Mouse (Mus musculus) c-Kit-positive CD71-positive TER-119-negative erythroid progenitor cells, embryonic 14.5 days (primary cell): Measurements from ENCODE around the gene Ado.

Source experiments
- DNase-seq: peaks from one replicate; pipeline ENCODE4 v3.0.0-alpha.2; 2013; ENCODE audit warnings: low read depth

The Ado gene

DNA sequence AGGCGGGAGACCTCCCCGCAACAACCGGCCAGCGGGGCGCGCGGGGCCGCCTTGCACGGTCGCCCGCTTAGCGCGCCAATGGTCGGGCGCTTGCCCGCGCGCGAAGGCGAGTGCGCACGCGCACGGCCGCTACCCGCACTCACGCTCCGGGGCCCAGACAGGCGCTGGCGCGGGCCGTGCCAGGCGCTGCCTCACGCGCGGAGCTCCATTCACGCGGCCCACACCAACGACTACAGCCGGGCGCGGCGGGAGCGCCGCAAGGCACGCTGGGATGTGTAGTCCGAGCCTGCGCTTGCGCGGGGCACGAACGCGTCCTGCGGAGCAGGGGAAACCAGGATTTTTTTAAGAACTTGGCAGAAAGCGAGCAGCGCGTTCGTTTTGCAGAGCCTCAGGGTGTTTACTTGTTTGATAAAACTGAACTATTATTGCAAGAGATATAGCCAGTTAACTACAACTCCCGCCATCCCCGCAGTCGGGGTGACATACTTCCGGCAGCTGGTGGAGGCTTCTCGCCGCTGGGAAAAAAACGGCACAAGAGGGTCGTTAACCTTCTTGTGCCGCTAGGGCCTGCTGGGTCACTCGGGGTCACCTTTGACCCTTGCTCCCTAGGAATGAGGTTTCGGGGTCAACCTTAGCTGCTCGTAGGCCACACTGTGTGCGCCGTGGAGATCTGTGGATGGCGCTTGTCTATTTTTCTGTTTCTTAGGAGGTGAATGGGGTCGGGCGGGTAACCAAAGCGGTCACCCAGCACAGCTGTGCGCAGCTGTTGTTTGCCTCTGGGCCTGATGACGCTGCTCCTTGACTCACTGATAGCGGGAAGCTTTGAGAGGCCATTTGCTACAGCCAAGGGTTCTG, at the start of gene Ado:
Gene Ado, minus strand, starts transcription at position 79 of the 855 bp plus-strand sequence.
- peak; percentile 76 for DNase-seq

DNA sequence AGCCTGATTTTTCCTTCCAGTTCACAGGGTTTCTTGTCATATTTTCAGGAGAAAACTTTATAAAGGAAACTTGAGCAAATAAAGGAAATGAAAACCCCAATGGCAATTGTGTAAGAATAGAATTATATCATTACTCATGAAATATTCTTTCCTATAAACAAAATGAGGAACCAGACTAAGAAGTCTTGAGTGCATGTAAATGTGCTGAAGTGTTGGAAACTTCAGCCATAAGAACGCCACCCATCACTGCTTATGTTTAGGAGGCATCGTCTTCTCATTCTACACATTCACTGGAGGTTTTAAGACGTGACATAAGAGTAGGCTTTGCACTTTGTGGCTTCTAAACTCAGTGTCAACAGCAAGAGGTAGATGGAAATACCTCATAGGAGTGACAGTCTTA, 46.5 kb upstream of the Ado start:
- DNase-seq = no peak

DNA sequence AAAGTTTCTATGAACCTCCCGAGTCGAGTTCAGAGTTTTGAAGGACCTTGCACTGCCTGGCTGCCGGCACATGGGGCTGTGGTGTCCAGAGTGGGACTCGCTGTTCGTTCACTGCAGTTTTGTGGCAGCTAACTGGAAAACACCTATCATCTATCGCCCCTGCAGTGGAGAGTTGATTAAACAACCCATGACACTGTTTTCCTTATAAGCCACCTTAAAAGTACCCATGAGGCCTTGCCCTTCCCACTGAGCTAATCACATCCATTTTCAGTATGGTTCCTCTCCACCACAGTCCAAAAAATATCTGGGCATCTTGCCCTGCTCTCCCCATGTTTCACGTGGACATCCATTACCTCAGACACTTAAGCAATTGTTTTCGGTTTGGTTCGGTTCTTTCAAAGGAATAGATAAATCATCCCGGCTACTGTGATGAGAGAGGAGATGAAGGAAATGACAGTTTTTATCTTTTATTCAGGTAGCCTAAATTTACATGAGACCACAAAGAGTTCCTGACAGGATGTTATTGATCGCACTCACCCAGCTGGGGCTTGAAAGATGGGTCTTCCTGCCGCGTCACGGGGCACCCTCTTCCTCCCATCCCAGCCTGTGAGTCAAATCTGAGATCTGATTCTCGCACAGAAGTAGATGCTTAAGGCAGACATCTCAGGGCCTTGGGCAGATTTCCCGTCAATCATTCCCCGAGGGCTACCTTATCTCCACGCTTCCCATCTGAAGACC, 37.3 kb upstream of the Ado start:
- DNase-seq = no peak

DNA sequence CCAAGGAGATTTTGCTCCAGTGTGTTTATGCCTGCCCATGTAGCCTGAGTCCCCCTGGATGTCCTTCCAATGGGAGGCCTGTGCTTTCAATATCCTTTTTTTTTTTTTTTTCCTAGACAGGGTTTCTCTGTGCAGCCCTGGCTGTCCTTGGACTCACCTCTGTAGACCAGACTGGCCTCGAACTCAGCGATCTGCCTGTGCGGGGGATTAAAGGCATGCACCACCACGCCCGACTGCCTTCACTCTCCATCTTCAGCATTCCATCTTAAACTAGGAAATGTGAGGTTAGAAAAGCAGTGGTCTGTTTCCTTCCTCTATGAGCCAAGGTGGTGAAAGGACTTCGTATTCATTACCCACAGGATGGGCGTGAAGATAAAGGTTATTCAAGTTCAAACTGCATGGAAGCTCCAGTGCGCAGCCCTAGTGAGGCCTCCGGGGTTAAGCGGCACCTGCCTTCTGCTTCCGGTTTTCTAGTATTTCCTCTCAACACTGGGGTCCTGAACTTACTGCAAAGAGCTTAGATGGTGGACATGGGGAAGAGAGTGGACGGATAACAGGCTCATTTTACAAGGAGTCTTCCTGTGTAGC, 33.0 kb upstream of the Ado start:
- DNase-seq = no peak

DNA sequence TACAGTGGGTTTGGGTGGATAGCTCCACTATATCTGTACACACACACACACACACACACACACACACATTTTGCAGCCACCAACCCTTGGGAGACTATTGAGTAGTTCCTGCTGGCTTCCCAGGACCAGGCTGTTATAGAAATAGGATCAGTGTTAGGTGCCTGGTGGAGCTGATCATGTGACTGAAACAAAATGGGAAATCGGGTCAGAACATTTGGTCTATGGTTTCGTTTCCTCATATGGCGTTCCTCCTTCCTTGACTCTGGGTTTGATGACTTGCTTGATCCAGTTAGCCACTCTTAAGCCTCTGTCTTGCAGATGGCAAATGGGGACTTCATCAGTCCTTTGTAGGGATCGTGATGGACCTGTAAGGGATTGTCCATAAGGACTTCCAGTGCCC, 31.1 kb upstream of the Ado start:
- no peak for DNase-seq

DNA sequence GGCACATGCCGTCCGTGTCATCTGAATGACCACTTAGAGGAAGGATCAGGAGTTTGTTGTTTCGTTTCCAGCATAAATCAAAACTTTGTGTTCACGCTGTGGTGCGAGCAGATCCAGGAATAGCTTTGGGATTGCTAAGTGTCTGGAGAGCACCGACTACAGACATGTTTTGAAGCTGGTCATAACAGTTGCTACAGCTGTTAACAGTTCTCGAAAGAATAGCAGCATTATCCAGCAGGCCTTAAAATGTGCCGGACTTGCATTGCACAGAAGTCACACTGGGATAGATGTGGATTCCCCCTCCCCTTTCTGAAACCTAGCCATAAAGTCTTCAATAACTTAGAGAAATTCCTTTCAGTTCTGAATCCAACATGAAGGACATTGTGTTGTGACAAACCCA, 24.6 kb upstream of the Ado start:
- no peak for DNase-seq

DNA sequence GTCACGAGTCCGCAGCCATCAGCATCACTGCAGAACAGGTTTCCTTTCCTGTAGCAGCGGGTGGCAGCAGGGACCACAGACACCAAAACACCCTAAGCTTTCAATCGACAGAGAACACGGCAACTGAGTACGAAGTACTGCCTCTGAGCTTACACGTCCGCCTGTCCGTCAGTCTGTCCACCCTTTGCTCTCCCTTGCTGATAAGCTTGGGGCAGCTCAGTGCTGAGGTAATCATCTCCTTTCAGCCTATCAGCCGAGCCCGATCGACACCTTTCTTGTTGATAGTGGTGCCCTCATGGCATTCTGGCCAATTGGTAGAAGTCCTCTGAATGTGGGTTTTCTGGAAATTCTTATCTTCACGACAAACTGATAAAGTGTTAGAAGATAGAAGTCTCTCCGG, 22.7 kb upstream of the Ado start:
- no peak for DNase-seq

DNA sequence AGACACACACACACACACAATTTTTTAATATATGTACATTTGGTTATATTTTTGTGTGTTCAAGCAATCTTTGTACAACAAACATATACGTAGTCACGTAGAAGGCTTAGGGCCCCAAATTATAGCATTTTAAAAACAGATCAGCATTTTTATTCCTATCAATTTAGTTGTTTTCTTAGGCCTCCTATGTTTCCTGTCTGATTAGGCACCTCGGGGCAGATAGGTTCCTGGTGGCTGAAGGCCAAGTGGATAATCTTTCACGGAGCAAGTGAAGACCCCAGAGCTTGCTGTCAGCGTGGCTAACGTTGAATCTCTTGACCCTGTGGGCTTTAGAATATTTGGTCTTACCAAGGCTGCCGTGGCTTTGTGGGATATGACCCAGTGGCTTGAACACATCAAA, 20.8 kb upstream of the Ado start:
- no peak for DNase-seq

DNA sequence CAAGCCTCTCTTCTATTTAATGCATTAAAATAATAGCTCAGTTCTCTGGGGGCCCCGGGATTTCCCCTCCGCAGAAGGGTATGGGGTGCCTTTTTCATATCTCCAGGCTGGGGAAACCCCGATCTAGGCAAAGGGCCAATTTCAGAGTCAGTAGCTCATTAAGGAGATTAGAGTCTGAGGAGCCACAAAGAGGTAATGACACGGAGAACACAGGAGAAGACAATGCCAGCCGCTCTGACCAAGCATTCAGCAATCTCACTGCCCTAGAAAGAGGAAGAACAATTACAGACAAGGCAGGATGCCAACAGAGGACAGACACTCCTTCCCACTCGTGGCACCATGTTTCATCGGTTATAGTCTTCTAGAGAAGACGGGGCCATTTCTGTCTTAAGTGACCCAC, 17.3 kb upstream of the Ado start:
- no peak for DNase-seq

DNA sequence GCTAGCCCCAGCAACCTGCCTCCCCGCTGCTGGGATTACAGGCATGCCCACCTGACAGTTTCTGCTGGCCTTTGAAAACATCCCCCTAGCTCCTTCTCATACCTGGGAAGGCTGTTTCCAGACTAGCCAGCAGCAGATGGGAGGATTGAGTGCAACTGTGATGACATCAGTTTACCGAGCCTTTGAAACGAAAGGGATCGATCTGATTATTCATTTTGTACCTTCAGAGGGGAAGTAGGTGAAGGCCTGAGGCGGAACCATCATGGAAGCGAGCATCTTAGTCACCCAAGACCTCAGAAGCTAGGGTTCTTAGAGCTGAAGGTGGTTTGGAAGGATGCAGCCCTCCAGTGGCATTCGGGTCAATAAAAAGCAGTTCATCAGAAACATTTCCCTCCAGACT, 15.8 kb upstream of the Ado start:
- DNase-seq = no peak

DNA sequence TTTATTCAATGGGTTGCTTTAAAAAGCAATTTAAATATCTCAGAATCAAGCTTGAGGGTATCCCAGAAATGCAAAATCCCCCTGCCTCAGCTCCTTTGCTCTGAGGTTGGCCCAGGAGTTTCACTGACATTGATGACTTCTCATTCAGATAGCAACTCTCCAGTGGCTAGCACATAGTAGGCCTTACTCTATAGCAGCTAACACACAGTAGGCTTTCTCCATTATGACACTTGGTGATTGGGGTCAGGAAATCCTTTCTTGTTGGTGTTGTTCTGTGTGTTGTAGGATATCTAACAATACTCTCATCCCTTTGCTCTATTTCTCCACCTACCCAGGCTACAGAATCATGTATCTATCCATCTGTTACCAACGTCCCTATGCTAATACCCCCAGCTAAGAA, 12.4 kb upstream of the Ado start:
- no peak for DNase-seq

DNA sequence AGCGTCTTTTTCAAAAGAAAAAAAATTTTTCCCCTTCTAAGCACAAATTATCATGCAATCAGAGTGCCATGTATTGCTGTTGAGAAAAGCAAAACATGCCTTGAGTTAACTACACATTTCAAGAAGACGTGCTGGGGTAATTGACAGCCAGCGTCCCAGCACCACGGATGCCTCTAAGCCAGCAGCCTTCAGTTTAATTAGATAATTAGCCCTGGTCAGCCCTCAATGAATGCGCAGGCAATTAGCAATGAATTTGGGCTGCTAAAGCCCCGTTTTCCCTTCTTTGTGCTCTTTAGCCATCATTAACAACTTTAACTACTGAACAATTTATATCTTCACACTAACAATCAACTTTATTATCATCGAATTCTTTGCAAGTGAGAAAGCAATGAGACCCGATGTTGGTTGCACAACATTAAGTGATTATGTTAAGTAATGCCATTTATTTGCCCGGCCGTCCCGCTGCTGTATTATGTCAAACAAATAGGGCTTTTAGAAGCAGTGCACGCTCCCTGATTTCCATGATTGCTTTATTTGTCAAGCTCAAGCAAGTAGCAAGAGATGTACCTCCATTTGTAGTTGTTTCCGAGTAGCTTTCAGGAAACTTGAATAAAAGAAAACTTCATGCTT, 11.1 kb upstream of the Ado start:
- no peak for DNase-seq

DNA sequence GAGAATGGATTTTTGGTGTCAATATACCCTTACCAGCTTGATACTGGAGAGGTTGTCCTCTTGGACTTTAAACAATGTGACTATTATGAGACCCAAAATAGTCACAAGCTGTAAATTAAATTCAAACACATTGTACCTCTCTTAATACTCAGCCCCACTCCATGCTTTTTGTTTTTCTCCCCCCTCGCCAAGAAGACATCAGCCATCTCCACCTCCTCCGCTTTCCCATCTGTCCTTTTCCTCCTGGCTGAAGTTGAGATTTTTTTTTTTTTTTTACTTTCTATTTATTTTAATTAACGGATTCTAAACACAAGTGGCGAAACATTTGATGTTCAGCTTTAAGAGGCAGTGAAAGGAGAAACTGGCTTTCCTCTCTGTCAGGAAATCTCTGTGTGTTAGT, 9.3 kb upstream of the Ado start:
- no peak for DNase-seq

DNA sequence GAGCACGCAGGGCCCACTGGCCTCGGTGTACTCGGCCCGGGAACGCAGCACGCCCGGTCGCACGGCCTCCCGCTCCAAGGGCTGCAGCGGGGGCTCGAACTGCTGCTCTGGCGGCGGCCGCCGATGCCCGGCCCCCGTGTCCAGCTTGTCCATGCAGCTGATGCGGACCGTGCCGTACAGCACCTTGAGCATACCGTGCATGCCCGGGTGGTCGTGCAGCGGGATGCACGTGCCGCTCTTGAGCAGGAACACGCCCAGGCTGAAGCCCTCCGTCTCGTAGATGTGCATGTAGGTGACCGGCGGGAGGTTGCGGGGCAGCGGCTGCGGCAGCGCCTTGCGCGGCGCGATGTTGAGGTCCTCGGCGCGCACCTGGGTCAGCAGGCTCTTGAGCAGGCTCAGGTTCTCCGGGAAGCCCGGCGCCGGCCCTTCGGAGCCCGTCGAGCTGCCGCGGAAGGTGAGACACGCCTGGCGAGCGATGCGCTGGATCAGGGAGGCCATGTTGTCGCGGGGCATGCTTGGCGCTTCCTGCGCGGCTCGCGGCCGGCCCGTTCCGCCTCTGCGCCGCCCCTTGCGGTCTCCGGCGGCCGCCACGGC, 397 bp downstream of the Ado start:
- no peak for DNase-seq

DNA sequence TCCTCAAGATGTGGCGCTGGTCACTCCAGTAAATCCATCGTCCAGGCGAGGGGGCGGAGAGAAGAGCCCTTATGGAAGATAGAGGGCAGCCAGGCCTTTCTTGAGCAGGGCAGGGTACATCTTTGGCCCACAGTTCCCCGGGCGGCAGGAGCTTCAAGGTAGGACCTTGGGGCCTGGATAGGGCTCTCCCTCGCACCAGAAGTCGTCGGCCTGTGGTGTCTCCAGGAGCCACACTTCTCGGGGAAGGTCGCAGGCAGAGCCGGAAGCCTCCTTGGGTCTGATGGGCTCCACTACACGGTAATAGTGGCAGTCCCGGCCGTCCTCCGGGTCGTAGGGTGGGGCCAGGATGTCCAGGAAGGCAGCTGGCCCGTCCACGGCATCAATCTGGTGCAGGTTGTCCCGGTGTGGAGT, 900 bp downstream of the Ado start:
- DNase-seq = no peak

DNA sequence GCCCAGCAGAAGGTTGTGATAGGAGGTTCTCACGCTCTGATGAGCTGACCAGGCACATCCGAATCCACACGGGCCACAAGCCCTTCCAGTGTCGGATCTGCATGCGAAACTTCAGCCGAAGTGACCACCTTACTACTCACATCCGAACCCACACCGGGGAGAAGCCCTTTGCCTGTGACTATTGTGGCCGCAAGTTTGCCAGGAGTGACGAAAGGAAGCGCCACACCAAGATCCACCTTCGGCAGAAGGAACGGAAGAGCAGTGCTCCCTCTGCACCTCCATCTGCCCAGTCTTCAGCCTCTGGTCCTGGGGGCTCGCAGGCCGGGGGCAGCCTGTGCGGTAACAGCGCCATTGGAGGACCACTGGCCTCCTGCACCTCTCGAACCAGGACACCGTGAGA, 8.2 kb downstream of the Ado start:
- DNase-seq = no peak

DNA sequence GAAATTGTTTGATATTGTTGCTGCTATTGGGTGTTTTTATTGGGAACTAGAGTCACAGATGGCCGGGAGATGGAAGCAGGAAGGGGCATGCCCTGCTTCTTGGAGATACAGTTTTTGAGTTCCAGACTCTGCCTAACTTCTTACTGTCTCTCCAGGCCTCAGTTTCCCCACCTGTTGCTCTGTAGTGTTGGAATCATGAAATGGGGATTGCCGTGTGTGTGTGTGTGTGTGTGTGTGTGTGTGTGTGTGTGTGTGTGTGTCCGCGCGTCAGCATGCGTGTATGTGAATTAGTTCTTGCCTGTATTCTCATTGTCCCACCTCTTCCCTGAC, 9.4 kb downstream of the Ado start:
- DNase-seq = no peak

DNA sequence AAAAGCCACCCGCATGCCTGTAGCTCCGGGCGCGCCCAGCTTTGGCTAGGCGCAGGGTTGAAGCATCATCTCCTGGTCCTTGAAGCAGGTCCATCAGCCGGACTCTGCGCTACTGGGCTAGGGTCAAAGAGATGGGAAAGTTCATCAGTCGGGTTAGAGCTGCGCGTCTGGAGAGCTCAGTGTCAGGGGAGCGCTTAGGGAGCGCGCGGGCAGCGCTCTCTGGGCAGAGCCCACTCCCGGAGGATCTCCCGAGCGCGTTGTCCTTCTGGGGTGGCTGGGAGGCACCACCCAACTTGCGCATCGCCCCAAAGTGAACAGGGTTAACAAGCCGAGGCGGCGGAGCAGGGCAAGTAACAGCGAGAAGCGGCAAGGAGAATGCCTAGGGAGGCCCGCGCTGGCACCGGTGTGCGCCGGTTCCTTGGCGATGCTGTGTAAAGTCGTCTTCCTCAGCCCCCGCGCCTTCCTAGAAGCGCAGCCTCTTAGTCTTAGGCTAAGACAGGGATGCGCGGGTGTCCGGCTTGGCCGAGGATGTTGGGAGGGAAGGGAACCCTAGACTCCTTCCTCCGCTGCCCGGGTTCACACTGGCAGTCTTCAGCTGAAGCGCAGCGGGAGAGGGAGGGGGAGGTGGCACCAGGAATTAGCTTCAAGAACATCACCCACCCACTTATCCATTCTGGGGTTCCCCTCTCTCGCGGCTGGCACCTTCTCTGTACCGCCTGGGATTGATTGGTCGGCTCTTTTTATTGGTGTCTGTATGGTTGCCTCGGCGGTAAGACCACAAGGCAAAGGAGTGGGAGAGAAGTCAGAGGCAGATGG, 10.0 kb downstream of the Ado start:
- no peak for DNase-seq

DNA sequence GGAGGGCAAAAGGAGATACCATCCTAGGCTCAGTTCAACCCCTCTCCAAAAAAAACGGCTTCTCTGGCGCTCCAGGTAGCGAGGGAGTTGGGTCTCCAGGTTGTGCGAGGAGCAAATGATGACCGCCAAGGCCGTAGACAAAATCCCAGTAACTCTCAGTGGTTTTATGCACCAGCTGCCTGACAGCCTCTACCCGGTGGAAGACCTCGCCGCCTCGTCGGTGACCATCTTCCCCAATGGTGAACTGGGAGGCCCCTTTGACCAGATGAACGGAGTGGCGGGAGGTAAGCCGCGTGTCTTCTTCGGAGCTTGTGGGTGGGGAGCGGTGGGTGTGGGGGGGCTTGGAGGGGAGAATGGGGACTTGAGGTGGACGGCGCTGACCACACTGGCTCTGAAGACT, 10.6 kb downstream of the Ado start:
- no peak for DNase-seq

DNA sequence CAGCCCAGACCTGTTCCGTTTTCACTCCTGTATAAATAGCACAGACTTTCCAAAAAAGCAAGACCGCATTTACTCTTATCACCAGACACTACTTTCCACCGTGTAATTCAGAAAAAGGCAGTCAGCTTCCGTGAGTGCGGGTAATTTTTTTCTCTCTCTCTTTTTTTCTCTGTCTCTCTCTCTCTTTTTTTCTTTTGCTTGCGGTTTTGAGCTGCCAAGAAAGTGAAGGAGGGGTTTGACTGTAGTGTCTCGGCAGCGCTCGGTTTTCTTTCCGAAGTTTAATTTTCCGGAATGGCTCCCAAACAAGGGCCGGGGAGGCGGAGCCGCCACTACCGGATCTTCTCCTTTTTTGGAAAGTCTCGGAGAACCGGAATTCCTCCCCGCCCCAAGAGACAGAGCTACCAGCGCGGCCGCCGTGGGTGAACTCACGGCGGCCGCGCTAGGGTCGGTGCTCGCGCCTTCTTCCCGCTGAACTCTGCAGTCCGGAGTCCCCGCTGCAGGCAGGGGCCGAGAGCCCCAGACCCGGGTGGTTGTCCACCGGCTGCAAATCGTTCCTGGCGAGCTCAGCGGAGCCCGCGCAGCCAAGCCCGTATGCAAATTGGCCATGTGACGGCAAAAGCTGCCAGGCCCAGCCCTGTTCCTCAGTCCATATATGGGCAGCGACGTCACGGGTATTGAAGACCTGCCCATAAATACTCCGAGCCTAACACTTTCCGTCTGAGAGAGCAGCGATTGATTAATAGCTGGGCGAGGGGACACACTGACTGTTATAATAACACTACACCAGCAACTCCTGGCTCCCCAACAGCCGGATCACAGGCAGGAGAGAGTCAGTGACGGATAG, 11.4 kb downstream of the Ado start:
- DNase-seq = peak; percentile 90
